In the genomic region with DNA sequence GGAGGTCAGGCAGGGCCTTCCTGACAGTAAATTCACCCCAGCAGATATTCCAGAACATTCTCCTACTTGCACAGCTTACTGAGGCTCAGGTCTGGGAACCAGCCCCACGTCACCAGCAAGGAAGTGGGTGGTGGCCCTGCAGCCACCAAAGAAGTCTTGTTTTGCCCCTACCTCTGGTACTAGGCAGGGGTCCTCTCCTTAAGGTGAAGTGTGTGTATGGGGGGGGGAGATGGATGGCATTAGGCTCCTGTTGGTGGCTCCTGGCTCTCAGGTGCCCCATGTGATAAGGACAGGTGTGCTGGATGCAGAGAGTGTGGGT, we compare ENCODE assay signal across 7 mouse cellular contexts. TPM values are rescaled to one million over a fixed set of nuclear protein-coding genes. Genes with fewer than 3 reads are reported as not detected.
DNase-seq lines count a peak whose midpoint lies in the region; ATAC-seq and TF ChIP-seq lines count a peak whose summit lies in the region.

No protein-coding gene starts in this region.

- no peaks in the 10 kb centered on the region for H3K9me3 ChIP-seq in kidney, embryonic 16.5 days (ENCODE audit: low read length)
- no peaks in the 10 kb centered on the region for H3K9me3 ChIP-seq in embryonic facial prominence, embryonic 15.5 days (replicated peaks)
- no peaks in the 10 kb centered on the region for H3K9me3 ChIP-seq in liver, embryonic 15.5 days (replicated peaks)

- no peaks in the 10 kb centered on the region for H3K27me3 ChIP-seq in kidney, embryonic 16.5 days (ENCODE audit: insufficient read depth, low read length)
- peaks cover 8% of the 10 kb centered on the region; the same call in 1 of the 2 replicates for H3K27me3 ChIP-seq in embryonic facial prominence, embryonic 15.5 days
- H3K27me3 ChIP-seq in liver, embryonic 15.5 days, result peaks cover 10% of the 10 kb centered on the region

- no peak for TF ChIP-seq POLR2A in bone marrow macrophage, adult 2 months (IDR thresholded peaks at IDR 0.05; ENCODE audit: borderline replicate concordance, low read depth, low read length)

- peak overlapping the region; percentile 17; the same call in 1 of the 2 replicates for H3K9ac ChIP-seq in kidney, embryonic 16.5 days (replicated peaks; ENCODE audit: low read length)
- no peak overlapping the region for H3K9ac ChIP-seq in embryonic facial prominence, embryonic 15.5 days
- H3K9ac ChIP-seq in liver, embryonic 15.5 days, result no peak overlapping the region

- DNase-seq in kidney, adult 18-20 months, result no peak
- no peak for DNase-seq in urinary bladder, postnatal 10 days (ENCODE audit: low spot score)
- DNase-seq in frontal cortex, adult 2 months (ENCODE audit: extremely low spot score in 1 of 2, low spot score in 1 of 2), result no peak

- no peak for TF ChIP-seq CTCF in bone marrow macrophage, adult 2 months (IDR thresholded peaks at IDR 0.05; ENCODE audit: low read depth, low read length)

- H3K36me3 ChIP-seq in kidney, embryonic 16.5 days (ENCODE audit: insufficient read depth, low read length), result no peaks in the 10 kb centered on the region
- H3K36me3 ChIP-seq in embryonic facial prominence, embryonic 15.5 days, result no peaks in the 10 kb centered on the region
- H3K36me3 ChIP-seq in liver, embryonic 15.5 days (replicated peaks), result peaks cover 34% of the 10 kb centered on the region

- peaks cover 32% of the 10 kb centered on the region for H3K4me1 ChIP-seq in kidney, embryonic 16.5 days (ENCODE audit: insufficient read depth, low read length)
- peaks cover 47% of the 10 kb centered on the region for H3K4me1 ChIP-seq in bone marrow macrophage, adult 2 months (ENCODE audit: control insufficient read depth, insufficient read depth, low read length)
- peaks cover 29% of the 10 kb centered on the region for H3K4me1 ChIP-seq in embryonic facial prominence, embryonic 15.5 days
- H3K4me1 ChIP-seq in liver, embryonic 15.5 days (replicated peaks), result peaks cover 30% of the 10 kb centered on the region

- H3K4me2 ChIP-seq in kidney, embryonic 16.5 days (replicated peaks; ENCODE audit: low read depth, low read length), result no peak overlapping the region; the same call in 1 of the 2 replicates
- H3K4me2 ChIP-seq in embryonic facial prominence, embryonic 15.5 days (replicated peaks), result peak overlapping the region; percentile 25; the same call in 1 of the 2 replicates
- H3K4me2 ChIP-seq in liver, embryonic 15.5 days, result peak overlapping the region; percentile 51; the same call in 1 of the 2 replicates

- ATAC-seq in kidney, embryonic 16.5 days (ENCODE audit: low FRiP score, low TSS enrichment), result peak; percentile 24; the same call in 1 of the 2 replicates
- 0 out of 2 replicates have a peak, but pooled peaks have one; percentile 8 for ATAC-seq in embryonic facial prominence, embryonic 15.5 days (ENCODE audit: insufficient number of reproducible peaks, low FRiP score, low TSS enrichment, low read depth)
- ATAC-seq in liver, embryonic 15.5 days (ENCODE audit: insufficient read depth), result no peak; the same call in 1 of the 2 replicates

- no peak overlapping the region; the same call in 1 of the 2 replicates for H3K4me3 ChIP-seq in kidney, embryonic 16.5 days (ENCODE audit: low read length)
- peak overlapping the region; percentile 46; the same call in 1 of the 2 replicates for H3K4me3 ChIP-seq in bone marrow macrophage, adult 2 months (ENCODE audit: insufficient read depth, low read length)
- H3K4me3 ChIP-seq in embryonic facial prominence, embryonic 15.5 days (replicated peaks), result no peak overlapping the region
- H3K4me3 ChIP-seq in liver, embryonic 15.5 days (replicated peaks), result no peak overlapping the region

- 32% methylated on average over 1 of the region's 1 CpGs for WGBS in kidney, embryonic 16.5 days
- 40% methylated on average over 1 of the region's 1 CpGs for WGBS in embryonic facial prominence, embryonic 15.5 days
- 43% methylated on average over 1 of the region's 1 CpGs for WGBS in liver, embryonic 15.5 days (ENCODE audit: insufficient replicate concordance)

- H3K27ac ChIP-seq in kidney, embryonic 16.5 days (ENCODE audit: low read length), result peak overlapping the region; percentile 70
- no peak overlapping the region; the same call in 1 of the 2 replicates for H3K27ac ChIP-seq in bone marrow macrophage, adult 2 months (ENCODE audit: insufficient read depth, low read depth, low read length)
- H3K27ac ChIP-seq in embryonic facial prominence, embryonic 15.5 days (replicated peaks), result peak overlapping the region; percentile 55; the same call in 1 of the 2 replicates
- H3K27ac ChIP-seq in liver, embryonic 15.5 days (replicated peaks), result no peak overlapping the region

RNA-seq across cellular contexts. Expression of a gene that starts 5.6 kb away (rescaled TPM):
- 2.3 and 2.5 TPM in 2 replicates for polyA plus RNA-seq in kidney, embryonic 16.5 days (2015; fragmentation: Nextera tagmentation; extraction: Ambion mirVana)
- not detected in 2 replicates for polyA plus RNA-seq in bone marrow macrophage, adult 2 months (2012; ENCODE audit: insufficient read depth, insufficient read length, missing spikeins)
- 2.5 and 4.7 TPM in 2 replicates for polyA plus RNA-seq in embryonic facial prominence, embryonic 15.5 days (2015; fragmentation: Nextera tagmentation; extraction: Ambion mirVana)
- not detected in 2 replicates for polyA plus RNA-seq in liver, embryonic 15.5 days (2015; fragmentation: Nextera tagmentation; extraction: Ambion mirVana)
- 62.7 and 68.0 TPM in 2 replicates for polyA plus RNA-seq in frontal cortex, adult 2 months (2012; rRNA removed)

RNA-seq across cellular contexts. Expression of a gene that starts 7.0 kb away (rescaled TPM):
- polyA plus RNA-seq in kidney, embryonic 16.5 days (2015; fragmentation: Nextera tagmentation; extraction: Ambion mirVana), result 3.2 and 3.6 TPM in 2 replicates
- polyA plus RNA-seq in bone marrow macrophage, adult 2 months (2012; ENCODE audit: insufficient read depth, insufficient read length, missing spikeins), result 33.8 and 34.3 TPM in 2 replicates
- polyA plus RNA-seq in embryonic facial prominence, embryonic 15.5 days (2015; fragmentation: Nextera tagmentation; extraction: Ambion mirVana), result 2.1 and 3.0 TPM in 2 replicates
- 41.2 and 49.7 TPM in 2 replicates for polyA plus RNA-seq in liver, embryonic 15.5 days (2015; fragmentation: Nextera tagmentation; extraction: Ambion mirVana)
- 1.7 and 1.8 TPM in 2 replicates for polyA plus RNA-seq in frontal cortex, adult 2 months (2012; rRNA removed)

RNA-seq across cellular contexts. Expression of a gene that starts 46.2 kb away (rescaled TPM):
- 13.6 and 14.1 TPM in 2 replicates for polyA plus RNA-seq in kidney, embryonic 16.5 days (2015; fragmentation: Nextera tagmentation; extraction: Ambion mirVana)
- polyA plus RNA-seq in bone marrow macrophage, adult 2 months (2012; ENCODE audit: insufficient read depth, insufficient read length, missing spikeins), result 14.2 and 14.3 TPM in 2 replicates
- polyA plus RNA-seq in embryonic facial prominence, embryonic 15.5 days (2015; fragmentation: Nextera tagmentation; extraction: Ambion mirVana), result 15.3 and 15.5 TPM in 2 replicates
- polyA plus RNA-seq in liver, embryonic 15.5 days (2015; fragmentation: Nextera tagmentation; extraction: Ambion mirVana), result 11.5 and 12.4 TPM in 2 replicates
- 23.0 and 24.4 TPM in 2 replicates for polyA plus RNA-seq in frontal cortex, adult 2 months (2012; rRNA removed)

Comparison
In these comparisons a context has a peak if more than half of its experiments do, and no peak if none do; other contexts are left out.
1. H3K27ac ChIP-seq: peak in kidney, embryonic 16.5 days (single experiment) and embryonic facial prominence, embryonic 15.5 days (single experiment); none in bone marrow macrophage, adult 2 months (single experiment) and liver, embryonic 15.5 days (single experiment).
2. RNA of a gene that starts 5.6 kb away (polyA plus RNA-seq): 62.7 to 68.0 TPM in frontal cortex, adult 2 months; 2.5 to 4.7 TPM in embryonic facial prominence, embryonic 15.5 days, 2.3 to 2.5 TPM in kidney, embryonic 16.5 days, not detected in bone marrow macrophage, adult 2 months and not detected in liver, embryonic 15.5 days; every median in the first group is over 10 times any median in the second.